Mouse (Mus musculus): Measurements from ENCODE around the gene B3gnt2. TPM values are rescaled to one million over a fixed set of nuclear protein-coding genes. Genes with fewer than 3 reads are reported as not detected.
A peak's percentile ranks its signal among the peaks of the same experiment; 100 is the strongest.

B3gnt2 gene
- polyA plus RNA-seq, 1 experiment from 2014 or later = 16.7 TPM

- Histone ChIP-seq H3K9me3 (ENCODE audit: control insufficient read depth, low read depth, low read length) (no peaks in the 10 kb centered on the region), H3K9ac (replicated peaks; ENCODE audit: low read depth, low read length) (no peak overlapping the region), H3K36me3 (ENCODE audit: control insufficient read depth, insufficient read depth, low read length) (no peaks in the 10 kb centered on the region), H3K4me3 (ENCODE audit: low read depth, low read length) (peak overlapping the region; percentile 72), H3K4me2 (replicated peaks; ENCODE audit: low read depth, low read length) (peak overlapping the region; percentile 81), H3K4me1 (ENCODE audit: control insufficient read depth, insufficient read depth, low read length) (no peaks in the 10 kb centered on the region), H3K27me3 (ENCODE audit: control insufficient read depth, insufficient read depth, low read length) (peaks cover 3% of the 10 kb centered on the region; the same call in 1 of the 2 replicates), H3K27ac (ENCODE audit: low read length) (no peak overlapping the region)
- no peak for ATAC-seq (ENCODE audit: insufficient number of reproducible peaks, insufficient read depth, low FRiP score, low read depth)
- 23% methylated on average over 25 of the region's 25 CpGs for WGBS
Measured at GRCm38 (mm10) chr11:22857705-22858440, 2.9 kb downstream of the B3gnt2 start.

- no peak overlapping the region for H3K9ac ChIP-seq (replicated peaks; ENCODE audit: low read depth, low read length)
- peak overlapping the region; percentile 81 for H3K4me2 ChIP-seq (replicated peaks; ENCODE audit: low read depth, low read length)
- H3K27ac ChIP-seq (ENCODE audit: low read length) = no peak overlapping the region
- H3K4me3 ChIP-seq (ENCODE audit: low read depth, low read length) = no peak overlapping the region
- no peaks in the 10 kb centered on the region for H3K4me1 ChIP-seq (ENCODE audit: control insufficient read depth, insufficient read depth, low read length)
- 78% methylated on average over 5 of the region's 5 CpGs for WGBS
- peaks cover 3% of the 10 kb centered on the region; the same call in 1 of the 2 replicates for H3K27me3 ChIP-seq (ENCODE audit: control insufficient read depth, insufficient read depth, low read length)
- no peaks in the 10 kb centered on the region for H3K9me3 ChIP-seq (ENCODE audit: control insufficient read depth, low read depth, low read length)
- no peaks in the 10 kb centered on the region for H3K36me3 ChIP-seq (ENCODE audit: control insufficient read depth, insufficient read depth, low read length)
- no peak for ATAC-seq (ENCODE audit: insufficient number of reproducible peaks, insufficient read depth, low FRiP score, low read depth)
Measured at GRCm38 (mm10) chr11:22857106-22857704, 3.6 kb downstream of the B3gnt2 start.

- no peak overlapping the region for H3K4me3 ChIP-seq (ENCODE audit: low read depth, low read length)
- H3K4me1 ChIP-seq (ENCODE audit: control insufficient read depth, insufficient read depth, low read length) = no peaks in the 10 kb centered on the region
- H3K9ac ChIP-seq (replicated peaks; ENCODE audit: low read depth, low read length) = no peak overlapping the region
- H3K9me3 ChIP-seq (ENCODE audit: control insufficient read depth, low read depth, low read length) = no peaks in the 10 kb centered on the region
- no peaks in the 10 kb centered on the region for H3K36me3 ChIP-seq (ENCODE audit: control insufficient read depth, insufficient read depth, low read length)
- no peak overlapping the region for H3K27ac ChIP-seq (ENCODE audit: low read length)
- no peak overlapping the region for H3K4me2 ChIP-seq (replicated peaks; ENCODE audit: low read depth, low read length)
- 71% methylated on average over 3 of the region's 3 CpGs for WGBS
- H3K27me3 ChIP-seq (ENCODE audit: control insufficient read depth, insufficient read depth, low read length) = peaks cover 3% of the 10 kb centered on the region; the same call in 1 of the 2 replicates
- ATAC-seq (ENCODE audit: insufficient number of reproducible peaks, insufficient read depth, low FRiP score, low read depth) = no peak
Measured at GRCm38 (mm10) chr11:22856371-22856965, 4.3 kb downstream of the B3gnt2 start.

GRCm38 (mm10) chr11:22854571-22854970, 6.2 kb downstream of the B3gnt2 start:
- no peaks in the 10 kb centered on the region for H3K36me3 ChIP-seq (ENCODE audit: control insufficient read depth, insufficient read depth, low read length)
- H3K27ac ChIP-seq (ENCODE audit: low read length) = no peak overlapping the region
- no peaks in the 10 kb centered on the region for H3K9me3 ChIP-seq (ENCODE audit: control insufficient read depth, low read depth, low read length)
- ATAC-seq (ENCODE audit: insufficient number of reproducible peaks, insufficient read depth, low FRiP score, low read depth) = no peak
- no peak overlapping the region for H3K4me2 ChIP-seq (replicated peaks; ENCODE audit: low read depth, low read length)
- H3K4me1 ChIP-seq (ENCODE audit: control insufficient read depth, insufficient read depth, low read length) = peaks cover 9% of the 10 kb centered on the region; the same call in 1 of the 2 replicates
- H3K4me3 ChIP-seq (ENCODE audit: low read depth, low read length) = no peak overlapping the region
- 74% methylated on average over 4 of the region's 4 CpGs for WGBS
- no peak overlapping the region for H3K9ac ChIP-seq (replicated peaks; ENCODE audit: low read depth, low read length)
- peaks cover 3% of the 10 kb centered on the region; the same call in 1 of the 2 replicates for H3K27me3 ChIP-seq (ENCODE audit: control insufficient read depth, insufficient read depth, low read length)

- Histone ChIP-seq H3K9ac (replicated peaks; ENCODE audit: low read depth, low read length) (no peak overlapping the region), H3K27ac (ENCODE audit: low read length) (no peak overlapping the region), H3K4me2 (replicated peaks; ENCODE audit: low read depth, low read length) (no peak overlapping the region), H3K9me3 (ENCODE audit: control insufficient read depth, low read depth, low read length) (no peaks in the 10 kb centered on the region), H3K4me3 (ENCODE audit: low read depth, low read length) (no peak overlapping the region), H3K36me3 (ENCODE audit: control insufficient read depth, insufficient read depth, low read length) (no peaks in the 10 kb centered on the region), H3K27me3 (ENCODE audit: control insufficient read depth, insufficient read depth, low read length) (no peaks in the 10 kb centered on the region), H3K4me1 (ENCODE audit: control insufficient read depth, insufficient read depth, low read length) (peaks cover 10% of the 10 kb centered on the region; the same call in 1 of the 2 replicates)
- ATAC-seq (ENCODE audit: insufficient number of reproducible peaks, insufficient read depth, low FRiP score, low read depth) = no peak
- 47% methylated on average over 2 of the region's 2 CpGs for WGBS
Measured at GRCm38 (mm10) chr11:22853477-22854157, 7.1 kb downstream of the B3gnt2 start.

- Histone ChIP-seq H3K4me2 (replicated peaks; ENCODE audit: low read depth, low read length) (no peak overlapping the region), H3K36me3 (ENCODE audit: control insufficient read depth, insufficient read depth, low read length) (no peaks in the 10 kb centered on the region), H3K9me3 (ENCODE audit: control insufficient read depth, low read depth, low read length) (no peaks in the 10 kb centered on the region), H3K27ac (ENCODE audit: low read length) (no peak overlapping the region), H3K4me3 (ENCODE audit: low read depth, low read length) (no peak overlapping the region), H3K27me3 (ENCODE audit: control insufficient read depth, insufficient read depth, low read length) (no peaks in the 10 kb centered on the region), H3K9ac (replicated peaks; ENCODE audit: low read depth, low read length) (no peak overlapping the region), H3K4me1 (ENCODE audit: control insufficient read depth, insufficient read depth, low read length) (peaks cover 13% of the 10 kb centered on the region; the same call in 1 of the 2 replicates)
- WGBS = 79% methylated on average over 1 of the region's 1 CpGs
- no peak for ATAC-seq (ENCODE audit: insufficient number of reproducible peaks, insufficient read depth, low FRiP score, low read depth)
Measured at GRCm38 (mm10) chr11:22852510-22852909, 8.3 kb downstream of the B3gnt2 start.

- H3K36me3 ChIP-seq (ENCODE audit: control insufficient read depth, insufficient read depth, low read length) = no peaks in the 10 kb centered on the region
- no peak overlapping the region for H3K9ac ChIP-seq (replicated peaks; ENCODE audit: low read depth, low read length)
- H3K9me3 ChIP-seq (ENCODE audit: control insufficient read depth, low read depth, low read length) = no peaks in the 10 kb centered on the region
- WGBS = 52% methylated on average over 4 of the region's 4 CpGs
- no peaks in the 10 kb centered on the region for H3K27me3 ChIP-seq (ENCODE audit: control insufficient read depth, insufficient read depth, low read length)
- H3K27ac ChIP-seq (ENCODE audit: low read length) = no peak overlapping the region
- H3K4me3 ChIP-seq (ENCODE audit: low read depth, low read length) = no peak overlapping the region
- H3K4me1 ChIP-seq (ENCODE audit: control insufficient read depth, insufficient read depth, low read length) = peaks cover 13% of the 10 kb centered on the region; the same call in 1 of the 2 replicates
- no peak overlapping the region for H3K4me2 ChIP-seq (replicated peaks; ENCODE audit: low read depth, low read length)
- ATAC-seq (ENCODE audit: insufficient number of reproducible peaks, insufficient read depth, low FRiP score, low read depth) = no peak
Measured at GRCm38 (mm10) chr11:22851416-22851815, 9.3 kb downstream of the B3gnt2 start.

- peaks cover 13% of the 10 kb centered on the region; the same call in 1 of the 2 replicates for H3K4me1 ChIP-seq (ENCODE audit: control insufficient read depth, insufficient read depth, low read length)
- no peaks in the 10 kb centered on the region for H3K36me3 ChIP-seq (ENCODE audit: control insufficient read depth, insufficient read depth, low read length)
- WGBS = 76% methylated on average over 4 of the region's 4 CpGs
- H3K27ac ChIP-seq (ENCODE audit: low read length) = no peak overlapping the region
- no peak overlapping the region for H3K4me2 ChIP-seq (replicated peaks; ENCODE audit: low read depth, low read length)
- no peak overlapping the region for H3K9ac ChIP-seq (replicated peaks; ENCODE audit: low read depth, low read length)
- no peak for ATAC-seq (ENCODE audit: insufficient number of reproducible peaks, insufficient read depth, low FRiP score, low read depth)
- no peak overlapping the region for H3K4me3 ChIP-seq (ENCODE audit: low read depth, low read length)
- H3K27me3 ChIP-seq (ENCODE audit: control insufficient read depth, insufficient read depth, low read length) = no peaks in the 10 kb centered on the region
- no peaks in the 10 kb centered on the region for H3K9me3 ChIP-seq (ENCODE audit: control insufficient read depth, low read depth, low read length)
Measured at GRCm38 (mm10) chr11:22850077-22850476, 10.7 kb downstream of the B3gnt2 start.
